Mouse (Mus musculus) hindbrain, embryonic 11.5 days (tissue): ENCODE results near the gene Hrct1. TPM values are rescaled to one million over a fixed set of nuclear protein-coding genes. Genes with fewer than 3 reads are reported as not detected.

Experiments used
- polyA plus RNA-seq: library from polyadenylated mRNA; unstranded; fragments of >200 nt; fragmentation: Nextera tagmentation; extraction: Ambion mirVana; gene quantifications from 2 replicates; pipeline ENCODE4 v1.2.1, GENCODE M21; 2014

Gene Hrct1
- polyA plus RNA-seq, 1 experiment from 2014 or later: 0.19 TPM

Other genes with a start within 250 kb of the Hrct1 start
- not detected in 2 replicates for gene Sit1, start 243.5 kb upstream of the Hrct1 start, polyA plus RNA-seq
- 49.1 and 55.4 TPM in 2 replicates for gene Ccdc107, start 234.3 kb upstream of the Hrct1 start, polyA plus RNA-seq
- 34.8 and 37.6 TPM in 2 replicates for gene Arhgef39, start 227.5 kb upstream of the Hrct1 start, polyA plus RNA-seq
- gene Car9, start 220.2 kb upstream of the Hrct1 start, polyA plus RNA-seq: 0.64 and 0.79 TPM in 2 replicates
- gene Tpm2, start 203.4 kb upstream of the Hrct1 start, polyA plus RNA-seq: 63.7 and 67.2 TPM in 2 replicates
- 60.3 and 64.7 TPM in 2 replicates for gene Creb3, start 164.9 kb upstream of the Hrct1 start, polyA plus RNA-seq
- 49.7 and 60.4 TPM in 2 replicates for gene Tln1, start 164.5 kb upstream of the Hrct1 start, polyA plus RNA-seq
- gene Rgp1, start 148.5 kb upstream of the Hrct1 start, polyA plus RNA-seq: 26.5 and 41.1 TPM in 2 replicates
- 25.4 and 27.4 TPM in 2 replicates for gene Gba2, start 148.3 kb upstream of the Hrct1 start, polyA plus RNA-seq
- 0.56 and 1.1 TPM in 2 replicates for gene Msmp, start 142.7 kb upstream of the Hrct1 start, polyA plus RNA-seq
- gene Npr2, start 95.3 kb upstream of the Hrct1 start, polyA plus RNA-seq: 19.9 and 25.5 TPM in 2 replicates
- gene Spag8, start 73.6 kb upstream of the Hrct1 start, polyA plus RNA-seq: 5.7 and 6.5 TPM in 2 replicates
- gene Hint2, start 70.7 kb upstream of the Hrct1 start, polyA plus RNA-seq: 69.9 and 70.2 TPM in 2 replicates
- gene Tmem8b, start 58.2 kb upstream of the Hrct1 start, polyA plus RNA-seq: 5.7 and 7.2 TPM in 2 replicates
- gene Fam221b, start 58.0 kb upstream of the Hrct1 start, polyA plus RNA-seq: 2.2 and 2.4 TPM in 2 replicates
- gene Olfr70, start 26.4 kb upstream of the Hrct1 start, polyA plus RNA-seq: not detected in 2 replicates
- gene Olfr71, start 16.9 kb upstream of the Hrct1 start, polyA plus RNA-seq: not detected in 2 replicates
- gene Spaar, start 2.8 kb downstream of the Hrct1 start, polyA plus RNA-seq: 0.06 TPM in 1 of 2 replicates, not detected in the other
- gene Olfr159, start 43.8 kb downstream of the Hrct1 start, polyA plus RNA-seq: not detected in 2 replicates
- gene Olfr156, start 96.7 kb downstream of the Hrct1 start, polyA plus RNA-seq: not detected in 2 replicates
- 0.09 TPM in 1 of 2 replicates, not detected in the other for gene Olfr157, start 113.0 kb downstream of the Hrct1 start, polyA plus RNA-seq
- not detected in 2 replicates for gene Olfr155, start 124.4 kb downstream of the Hrct1 start, polyA plus RNA-seq
- gene Reck, start 148.3 kb downstream of the Hrct1 start, polyA plus RNA-seq: 14.5 and 15.0 TPM in 2 replicates
- 109 and 117 TPM in 2 replicates for gene Glipr2, start 230.2 kb downstream of the Hrct1 start, polyA plus RNA-seq